Mouse (Mus musculus) lung, postnatal 0 days (tissue): ENCODE results near the gene Bcor.

Experiments used
- CTCF ChIP-seq: IDR thresholded peaks from 2 replicates; pipeline ENCODE4 v1.5.1; 2016; ENCODE audit warnings: antibody characterized with exemption, mild to moderate bottlenecking
- EP300 ChIP-seq: IDR thresholded peaks from 2 replicates; pipeline ENCODE4 v1.6.1; 2016; ENCODE audit warnings: antibody characterized with exemption, mild to moderate bottlenecking, control low read depth

GRCm38 (mm10) chrX:12159534-12159881 is 647 bp downstream of the Bcor start:
- no peak for TF ChIP-seq CTCF
- TF ChIP-seq EP300 = no peak
